Mouse (Mus musculus) spleen, adult 10 weeks (tissue): ENCODE measurements around the gene Lrrn3. TPM values are rescaled to one million over a fixed set of nuclear protein-coding genes. Genes with fewer than 3 reads are reported as not detected.

ENCODE experiments used
- polyA plus RNA-seq: library from polyadenylated mRNA; stranded (reverse); fragments of 350-450 nt; fragmentation: Illumina TruSeq; extraction: RNeasy Lipid Tissue Mini Kit (QIAGEN cat#74804); gene quantifications from one replicate; pipeline ENCODE4 v1.2.3, GENCODE M21; 2015; ENCODE audit warnings: low replicate concordance; ENCODE audit not compliant: insufficient read depth

Gene Lrrn3
- 4.8 TPM for polyA plus RNA-seq

GRCm38 (mm10) chr12:41486331-41486730 lies at the start of gene Lrrn3:
Gene Lrrn3 (minus strand): TSS chr12:41486431.

